Mouse (Mus musculus) kidney, embryonic 15.5 days (tissue): Measurements from ENCODE around the gene Khsrp. TPM values are rescaled to one million over a fixed set of nuclear protein-coding genes. Genes with fewer than 3 reads are reported as not detected.
"Not testable (repeated sequence)": the region's sequence is repeated elsewhere in the genome, so short reads cannot be mapped to it uniquely, and the experiment has no call there.

ENCODE experiments used
- ATAC-seq: fragments of 200-750 bp; cut with Nextera tagmentation; replicated peaks from 2 replicates; pipeline ENCODE4 v1.8.0; 2017; ENCODE audit warnings: moderate TSS enrichment; ENCODE audit not compliant: low FRiP score
- H3K27ac ChIP-seq: fragments of 300-500 bp; sonication (generic); 2 replicates; pipeline ENCODE4 v1.5.1; 2015; ENCODE audit warnings: mild to moderate bottlenecking, inconsistent platforms
- H3K27me3 ChIP-seq: fragments of 300-500 bp; sonication (generic); 2 replicates; pipeline ENCODE4 v1.6.1; 2015; ENCODE audit warnings: inconsistent platforms
- H3K36me3 ChIP-seq: fragments of 300-500 bp; sonication (generic); 2 replicates; pipeline ENCODE4 v1.6.1; 2015; ENCODE audit warnings: inconsistent platforms
- H3K4me1 ChIP-seq: fragments of 300-500 bp; sonication (generic); 2 replicates; pipeline ENCODE4 v1.6.1; 2015; ENCODE audit warnings: inconsistent platforms
- H3K4me2 ChIP-seq: fragments of 300-500 bp; sonication (generic); 2 replicates; pipeline ENCODE4 v1.6.1; 2015; ENCODE audit warnings: moderate library complexity, mild to moderate bottlenecking, inconsistent platforms
- H3K4me3 ChIP-seq: fragments of 300-500 bp; sonication (generic); replicated peaks from 2 replicates; pipeline ENCODE4 v1.5.1; 2015; ENCODE audit warnings: mild to moderate bottlenecking, inconsistent platforms
- H3K9ac ChIP-seq: fragments of 300-500 bp; sonication (generic); 2 replicates; pipeline ENCODE4 v1.6.1; 2015; ENCODE audit warnings: mild to moderate bottlenecking, inconsistent platforms
- H3K9me3 ChIP-seq: fragments of 300-500 bp; sonication (generic); replicated peaks from 2 replicates; pipeline ENCODE4 v1.6.1; 2016; ENCODE audit warnings: inconsistent platforms
- WGBS: fragments of 180-500 bp; shearing (Covaris S2); methylation state at CpG from one replicate; pipeline ENCODE4 v1.1.7; 2015; ENCODE audit warnings: mixed read lengths; 5-methylcytosine and 5-hydroxymethylcytosine counted together
- polyA plus RNA-seq: library from polyadenylated mRNA; unstranded; fragments of >200 nt; fragmentation: Nextera tagmentation; extraction: Ambion mirVana; gene quantifications from 2 replicates; pipeline ENCODE4 v1.2.1, GENCODE M21; 2015

Khsrp gene
- polyA plus RNA-seq, 1 experiment from 2014 or later, result 46.1 TPM

- Histone ChIP-seq H3K4me1 (peaks cover 37% of the 10 kb centered on the region), H3K9ac (peak overlapping the region; percentile 75), H3K27ac (peak overlapping the region; percentile 84), H3K4me2 (peak overlapping the region; percentile 93), H3K36me3 (peaks cover 17% of the 10 kb centered on the region), H3K4me3 (peak overlapping the region; percentile 84), H3K27me3 (peaks cover 33% of the 10 kb centered on the region), H3K9me3 (no peaks in the 10 kb centered on the region)
- ATAC-seq, result peak; percentile 88
- under 1% methylated on average over 44 of the region's 44 CpGs for WGBS
Observed at GRCm38 (mm10) chr17:57060231-57060801, 29.0 kb upstream of the Khsrp start.

GRCm38 (mm10) chr17:57059486-57059977 is 28.2 kb upstream of the Khsrp start, which contains the start of gene Slc25a23:
Slc25a23 (minus strand) TSS chr17:57059863.
- H3K27me3 ChIP-seq, result peaks cover 33% of the 10 kb centered on the region
- peak within 1 kb of the TSS; percentile 84 for H3K27ac ChIP-seq
- peak within 1 kb of the TSS; percentile 75 for H3K9ac ChIP-seq
- WGBS, result 0% methylated on average over 33 of the region's 45 CpGs
- ATAC-seq, result peak; percentile 69
- peaks cover 24% of the 10 kb centered on the region for H3K36me3 ChIP-seq
- peaks cover 37% of the 10 kb centered on the region for H3K4me1 ChIP-seq
- H3K9me3 ChIP-seq, result no peaks in the 10 kb centered on the region
- H3K4me3 ChIP-seq, result peak within 1 kb of the TSS; percentile 84
- H3K4me2 ChIP-seq, result peak within 1 kb of the TSS; percentile 93

GRCm38 (mm10) chr17:57058891-57059485 is 27.7 kb upstream of the Khsrp start, which contains the start of gene Crb3:
Crb3 (plus strand) TSS chr17:57059105.
- no peaks in the 10 kb centered on the region for H3K9me3 ChIP-seq
- H3K4me3 ChIP-seq, result peak within 1 kb of the TSS; percentile 84
- H3K4me1 ChIP-seq, result peaks cover 37% of the 10 kb centered on the region
- H3K9ac ChIP-seq, result peak within 1 kb of the TSS; percentile 75
- peak within 1 kb of the TSS; percentile 84 for H3K27ac ChIP-seq
- no peak for ATAC-seq
- H3K4me2 ChIP-seq, result peak within 1 kb of the TSS; percentile 93
- H3K36me3 ChIP-seq, result peaks cover 28% of the 10 kb centered on the region
- peaks cover 29% of the 10 kb centered on the region for H3K27me3 ChIP-seq
- WGBS, result 2% methylated on average over 14 of the region's 22 CpGs

- Histone ChIP-seq H3K27me3 (peaks cover 5% of the 10 kb centered on the region), H3K9ac (no peak overlapping the region), H3K4me3 (no peak overlapping the region), H3K27ac (no peak overlapping the region), H3K4me2 (no peak overlapping the region), H3K36me3 (peaks cover 49% of the 10 kb centered on the region), H3K9me3 (no peaks in the 10 kb centered on the region), H3K4me1 (peaks cover 24% of the 10 kb centered on the region)
- 83% methylated on average over 3 of the region's 3 CpGs for WGBS
- no peak for ATAC-seq
Observed at GRCm38 (mm10) chr17:57056246-57056645, 24.9 kb upstream of the Khsrp start.

DNA sequence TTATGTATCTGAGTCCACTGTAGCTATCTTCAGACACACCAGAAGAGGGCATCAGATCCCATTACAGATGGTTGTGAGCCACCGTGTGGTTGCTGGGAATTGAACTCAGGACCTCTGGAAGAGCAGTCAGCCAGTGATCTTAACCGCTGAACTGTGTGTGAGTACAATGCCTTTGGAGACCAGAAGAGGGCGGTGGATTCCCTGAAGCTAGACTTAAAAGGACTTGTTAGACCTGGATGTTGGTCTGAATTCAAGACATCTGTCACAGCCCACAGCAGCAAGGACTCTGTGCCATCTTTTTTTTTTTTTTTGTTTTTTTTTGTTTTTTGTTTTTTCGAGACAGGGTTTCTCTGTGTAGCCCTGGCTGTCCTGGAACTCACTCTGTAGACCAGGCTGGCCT is 20.4 kb upstream of the Khsrp start:
- H3K36me3 ChIP-seq, result peaks cover 66% of the 10 kb centered on the region

GRCm38 (mm10) chr17:57048816-57049215 is 17.5 kb upstream of the Khsrp start:
- Histone ChIP-seq H3K4me1 (0 out of 2 replicates have a peak, but pooled peaks cover 5% of the 10 kb centered on the region), H3K4me3 (no peak overlapping the region), H3K27ac (no peak overlapping the region), H3K4me2 (no peak overlapping the region), H3K27me3 (no peaks in the 10 kb centered on the region), H3K36me3 (peaks cover 54% of the 10 kb centered on the region), H3K9me3 (no peaks in the 10 kb centered on the region), H3K9ac (no peak overlapping the region)
- 87% methylated on average over 3 of the region's 3 CpGs for WGBS
- no peak for ATAC-seq

More for the DNA sequence above, 20.4 kb upstream of the Khsrp start:
- not testable (repeated sequence) for H3K9me3 ChIP-seq, H3K9ac ChIP-seq, H3K4me1 ChIP-seq, H3K27me3 ChIP-seq, H3K27ac ChIP-seq, H3K4me3 ChIP-seq, ATAC-seq, H3K4me2 ChIP-seq
- 90% methylated on average over 4 of the region's 4 CpGs for WGBS

DNA sequence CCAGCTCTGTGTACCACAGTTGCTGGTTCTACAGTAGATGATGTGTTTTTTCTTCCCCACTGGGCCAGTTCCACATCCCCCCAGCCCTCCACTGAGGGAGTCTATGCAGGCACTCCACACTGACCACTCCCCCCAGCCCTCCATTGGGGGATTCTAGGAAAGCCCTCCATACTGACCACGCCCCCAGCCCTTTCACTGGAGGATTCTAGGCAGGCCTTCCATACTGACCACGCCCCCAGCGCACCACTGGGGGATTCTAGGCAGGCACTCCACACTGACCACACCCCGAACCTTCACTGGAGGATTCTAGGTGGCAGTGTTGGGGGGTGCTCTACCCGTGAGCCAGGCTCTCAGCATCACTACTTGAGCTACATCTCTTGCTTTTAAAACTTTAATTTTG is 16.1 kb upstream of the Khsrp start:
- H3K9ac ChIP-seq, result no peak overlapping the region
- H3K36me3 ChIP-seq, result peaks cover 40% of the 10 kb centered on the region
- WGBS, result 49% methylated on average over 5 of the region's 5 CpGs
- no peak overlapping the region for H3K4me2 ChIP-seq
- 0 out of 2 replicates have a peak, but pooled peaks cover 5% of the 10 kb centered on the region for H3K4me1 ChIP-seq
- no peaks in the 10 kb centered on the region for H3K9me3 ChIP-seq
- no peaks in the 10 kb centered on the region for H3K27me3 ChIP-seq
- ATAC-seq, result peak; percentile 34
- H3K27ac ChIP-seq, result no peak overlapping the region
- H3K4me3 ChIP-seq, result no peak overlapping the region

- ATAC-seq, result no peak
- WGBS, result 78% methylated on average over 8 of the region's 8 CpGs
- Histone ChIP-seq H3K27ac (no peak within 1 kb of the TSS), H3K36me3 (peaks cover 11% of the 10 kb centered on the region), H3K9ac (no peak within 1 kb of the TSS), H3K27me3 (peaks cover 15% of the 10 kb centered on the region), H3K4me2 (no peak within 1 kb of the TSS), H3K4me3 (no peak within 1 kb of the TSS), H3K9me3 (no peaks in the 10 kb centered on the region), H3K4me1 (peaks cover 3% of the 10 kb centered on the region; the same call in 1 of the 2 replicates)
Observed at GRCm38 (mm10) chr17:57041554-57041953, 10.2 kb upstream of the Khsrp start, which contains the start of gene Slc25a41. Slc25a41 (minus strand) TSS chr17:57041654.

GRCm38 (mm10) chr17:57038978-57039377 is 7.7 kb upstream of the Khsrp start:
- Histone ChIP-seq H3K27ac (no peak overlapping the region), H3K4me1 (peaks cover 3% of the 10 kb centered on the region; the same call in 1 of the 2 replicates), H3K9ac (no peak overlapping the region), H3K36me3 (no peaks in the 10 kb centered on the region), H3K9me3 (no peaks in the 10 kb centered on the region), H3K27me3 (peaks cover 15% of the 10 kb centered on the region), H3K4me3 (no peak overlapping the region), H3K4me2 (0 out of 2 replicates have a peak overlapping the region, but pooled peaks have one; percentile 39)
- 47% methylated on average over 8 of the region's 8 CpGs for WGBS
- ATAC-seq, result no peak

GRCm38 (mm10) chr17:57032854-57033253 is 1.5 kb upstream of the Khsrp start:
- Histone ChIP-seq H3K4me1 (peaks cover 24% of the 10 kb centered on the region), H3K27ac (no peak overlapping the region), H3K9me3 (no peaks in the 10 kb centered on the region), H3K9ac (no peak overlapping the region), H3K4me2 (peak overlapping the region; percentile 66), H3K36me3 (peaks cover 11% of the 10 kb centered on the region), H3K27me3 (peaks cover 3% of the 10 kb centered on the region; the same call in 1 of the 2 replicates), H3K4me3 (0 out of 2 replicates have a peak overlapping the region, but pooled peaks have one; percentile 97)
- ATAC-seq, result no peak
- 82% methylated on average over 4 of the region's 4 CpGs for WGBS

DNA sequence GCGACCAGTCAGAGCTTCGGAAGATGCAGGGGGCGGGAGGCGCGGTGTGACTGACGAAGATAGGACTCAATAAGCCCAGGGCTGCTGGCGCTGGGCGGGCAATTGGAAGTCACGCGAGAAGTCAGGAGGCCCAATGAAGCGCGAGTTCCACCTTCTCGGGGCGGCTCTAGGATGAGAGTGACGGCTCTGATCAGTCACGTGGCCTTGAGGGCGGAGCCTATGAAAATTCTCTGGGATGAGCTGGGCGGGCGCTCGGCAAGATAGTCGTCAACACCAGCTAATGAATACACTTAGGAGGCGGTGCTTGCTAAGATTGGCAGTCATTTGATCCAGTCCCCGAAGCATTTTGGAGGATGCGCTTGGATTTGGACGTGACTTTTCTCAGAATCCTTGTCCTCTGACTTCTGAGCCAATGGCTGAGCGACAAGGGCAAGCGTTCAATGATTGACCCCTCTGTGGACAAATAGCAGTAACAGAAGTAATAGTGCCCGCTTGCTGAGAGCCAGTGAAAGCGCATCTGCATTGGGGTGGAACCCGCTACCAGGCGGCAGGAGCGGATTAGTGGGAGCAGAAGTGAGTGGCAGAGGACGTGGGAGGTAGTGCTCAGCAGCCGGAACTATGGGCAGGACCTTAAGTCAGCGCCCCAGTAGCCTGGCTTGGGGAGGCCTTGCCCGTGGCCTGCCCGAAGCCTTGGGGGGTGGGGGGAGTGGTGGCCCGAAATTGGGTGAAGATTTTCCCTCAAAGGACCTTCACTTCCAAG is 519 bp upstream of the Khsrp start:
- H3K36me3 ChIP-seq, result peaks cover 21% of the 10 kb centered on the region
- H3K4me3 ChIP-seq, result peak overlapping the region; percentile 97
- H3K9ac ChIP-seq, result peak overlapping the region; percentile 50
- no peaks in the 10 kb centered on the region; the same call in 1 of the 2 replicates for H3K27me3 ChIP-seq
- peak; percentile 95 for ATAC-seq
- peak overlapping the region; percentile 91 for H3K27ac ChIP-seq
- WGBS, result under 1% methylated on average over 38 of the region's 38 CpGs
- peak overlapping the region; percentile 66 for H3K4me2 ChIP-seq
- peaks cover 28% of the 10 kb centered on the region for H3K4me1 ChIP-seq
- no peaks in the 10 kb centered on the region for H3K9me3 ChIP-seq
